Mouse (Mus musculus): ENCODE data around the gene Prpf19.

GRCm38 (mm10) chr19:10938771-10939170 is 43.7 kb downstream of the Prpf19 start:
- TF ChIP-seq CTCF (IDR thresholded peaks at IDR 0.05) (no peak), EP300 (IDR thresholded peaks at IDR 0.05) (no peak)
